Mouse (Mus musculus) stomach, postnatal 0 days (tissue): ENCODE results near the gene Nudt22. TPM values are rescaled to one million over a fixed set of nuclear protein-coding genes. Genes with fewer than 3 reads are reported as not detected.
A peak's percentile ranks its signal among the peaks of the same experiment; 100 is the strongest.

Experiments used
- ATAC-seq: fragments of 200-750 bp; cut with Nextera tagmentation; 2 replicates; pipeline ENCODE4 v1.8.0; 2017; ENCODE audit not compliant: low FRiP score, low TSS enrichment
- DNase-seq: peaks from one replicate; pipeline ENCODE4 v3.0.0-alpha.2; 2016; ENCODE audit warnings: low spot score
- H3K27ac ChIP-seq: fragments of 300-500 bp; sonication (generic); replicated peaks from 2 replicates; pipeline ENCODE4 v1.5.1; 2014; ENCODE audit warnings: mild to moderate bottlenecking, control low read depth
- H3K27me3 ChIP-seq: fragments of 300-500 bp; sonication (generic); 2 replicates; pipeline ENCODE4 v1.6.1; 2014; ENCODE audit warnings: low read length; ENCODE audit not compliant: control insufficient read depth, insufficient read depth
- H3K36me3 ChIP-seq: fragments of 300-500 bp; sonication (generic); 2 replicates; pipeline ENCODE4 v1.6.1; 2014; ENCODE audit warnings: low read length, mixed read lengths; ENCODE audit not compliant: control insufficient read depth, insufficient read depth
- H3K4me1 ChIP-seq: fragments of 300-500 bp; sonication (generic); replicated peaks from 2 replicates; pipeline ENCODE4 v1.6.1; 2014; ENCODE audit warnings: antibody characterized with exemption; ENCODE audit not compliant: control insufficient read depth, insufficient read depth
- H3K4me2 ChIP-seq: fragments of 300-500 bp; sonication (generic); replicated peaks from 2 replicates; pipeline ENCODE4 v1.6.1; 2014; ENCODE audit warnings: low read depth, mild to moderate bottlenecking, control low read depth, moderate library complexity
- H3K4me3 ChIP-seq: fragments of 300-500 bp; sonication (generic); 2 replicates; pipeline ENCODE4 v1.5.1; 2014; ENCODE audit warnings: low read depth, low read length, control low read depth
- H3K9ac ChIP-seq: fragments of 300-500 bp; sonication (generic); 2 replicates; pipeline ENCODE4 v1.6.1; 2014; ENCODE audit warnings: mild to moderate bottlenecking, low read length, control low read depth, mixed read lengths
- H3K9me3 ChIP-seq: fragments of 300-500 bp; sonication (generic); 2 replicates; pipeline ENCODE4 v1.6.1; 2016; ENCODE audit warnings: low read length; ENCODE audit not compliant: control insufficient read depth
- CTCF ChIP-seq: IDR thresholded peaks from 2 replicates; pipeline ENCODE4 v1.5.1; 2016; ENCODE audit warnings: antibody characterized with exemption, low read depth, mild to moderate bottlenecking, moderate library complexity
- EP300 ChIP-seq: optimal IDR thresholded peaks from 2 replicates; pipeline ENCODE3; 2016; ENCODE audit warnings: antibody characterized with exemption
- WGBS: fragments of 180-500 bp; shearing (Covaris S2); extraction: QIAGEN DNeasy Blood & Tissue Kit; methylation state at CpG from one replicate; pipeline ENCODE4 v1.1.7; 2014; 5-methylcytosine and 5-hydroxymethylcytosine counted together
- polyA plus RNA-seq: library from polyadenylated mRNA; unstranded; fragments of >200 nt; fragmentation: Nextera tagmentation; extraction: Ambion mirVana; gene quantifications from 2 replicates; pipeline ENCODE4 v1.2.1, GENCODE M21; 2015

Gene Nudt22
- polyA plus RNA-seq, 1 experiment from 2014 or later = 21.1 TPM

DNA sequence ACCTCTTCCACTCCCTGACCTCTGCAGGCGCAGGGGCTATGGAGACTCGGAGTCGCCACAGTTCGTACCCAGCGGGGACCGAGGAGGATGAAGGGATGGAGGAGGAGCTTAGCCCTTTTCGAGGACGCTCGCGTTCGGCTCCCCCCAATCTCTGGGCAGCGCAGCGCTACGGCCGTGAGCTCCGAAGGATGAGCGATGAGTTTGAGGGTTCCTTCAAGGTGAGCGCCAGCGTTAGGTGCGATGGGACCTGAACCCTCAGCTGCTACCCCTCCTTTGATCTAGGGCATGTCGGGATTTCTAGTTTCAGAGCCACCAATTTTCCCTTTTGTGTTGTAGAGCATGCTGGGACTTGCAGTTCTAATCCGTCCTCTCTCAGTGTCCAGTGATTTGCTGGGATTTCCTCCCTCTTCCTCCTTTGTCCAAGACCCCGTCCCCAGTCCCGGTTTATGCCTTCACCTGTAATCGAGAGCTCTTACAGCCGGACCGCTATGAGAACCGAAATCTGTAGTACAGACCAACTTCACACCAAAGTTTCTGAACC, 45.2 kb downstream of the Nudt22 start:
- peak overlapping the region; percentile 94 for H3K27ac ChIP-seq
- peak overlapping the region; percentile 89 for H3K4me2 ChIP-seq
- no peak for ATAC-seq

GRCm38 (mm10) chr19:6949951-6950350, 46.0 kb downstream of the Nudt22 start:
- peak overlapping the region; percentile 24; the same call in 1 of the 2 replicates for H3K27ac ChIP-seq
- peak overlapping the region; percentile 65 for H3K4me3 ChIP-seq
- H3K9ac ChIP-seq = no peak overlapping the region; the same call in 1 of the 2 replicates
- no peaks in the 10 kb centered on the region for H3K27me3 ChIP-seq
- H3K4me1 ChIP-seq = peaks cover 6% of the 10 kb centered on the region; the same call in 1 of the 2 replicates
- peaks cover 5% of the 10 kb centered on the region; the same call in 1 of the 2 replicates for H3K36me3 ChIP-seq
- ATAC-seq (no peak), DNase-seq (no peak)
- TF ChIP-seq CTCF (no peak), EP300 (no peak)
- H3K9me3 ChIP-seq = no peaks in the 10 kb centered on the region
- H3K4me2 ChIP-seq = peak overlapping the region; percentile 89
- WGBS = 48% methylated on average over 5 of the region's 5 CpGs

More for the DNA sequence above, 45.2 kb downstream of the Nudt22 start:
- peak overlapping the region; percentile 65 for H3K4me3 ChIP-seq
- peaks cover 6% of the 10 kb centered on the region; the same call in 1 of the 2 replicates for H3K4me1 ChIP-seq
- H3K9ac ChIP-seq = peak overlapping the region; percentile 79
- DNase-seq = peak; percentile 63
- no peaks in the 10 kb centered on the region for H3K27me3 ChIP-seq
- H3K9me3 ChIP-seq = no peaks in the 10 kb centered on the region
- H3K36me3 ChIP-seq = peaks cover 10% of the 10 kb centered on the region
- WGBS = under 1% methylated on average over 28 of the region's 28 CpGs
- TF ChIP-seq CTCF (no peak), EP300 (no peak)

GRCm38 (mm10) chr19:6949532-6949931, 46.4 kb downstream of the Nudt22 start:
- ATAC-seq = no peak
- Histone ChIP-seq H3K4me3 (no peak overlapping the region), H3K4me1 (peaks cover 6% of the 10 kb centered on the region; the same call in 1 of the 2 replicates), H3K27ac (peak overlapping the region; percentile 24; the same call in 1 of the 2 replicates), H3K9ac (no peak overlapping the region; the same call in 1 of the 2 replicates), H3K9me3 (no peaks in the 10 kb centered on the region), H3K4me2 (no peak overlapping the region), H3K27me3 (no peaks in the 10 kb centered on the region), H3K36me3 (peaks cover 4% of the 10 kb centered on the region; the same call in 1 of the 2 replicates)
- DNase-seq = no peak
- 79% methylated on average over 5 of the region's 5 CpGs for WGBS
- TF ChIP-seq EP300 (no peak), CTCF (no peak)

- WGBS = 72% methylated on average over 4 of the region's 4 CpGs
- no peak for TF ChIP-seq CTCF
- TF ChIP-seq EP300 = no peak
- no peak overlapping the region for H3K9ac ChIP-seq
Observed at GRCm38 (mm10) chr19:6948186-6948585, 47.7 kb downstream of the Nudt22 start.

DNA sequence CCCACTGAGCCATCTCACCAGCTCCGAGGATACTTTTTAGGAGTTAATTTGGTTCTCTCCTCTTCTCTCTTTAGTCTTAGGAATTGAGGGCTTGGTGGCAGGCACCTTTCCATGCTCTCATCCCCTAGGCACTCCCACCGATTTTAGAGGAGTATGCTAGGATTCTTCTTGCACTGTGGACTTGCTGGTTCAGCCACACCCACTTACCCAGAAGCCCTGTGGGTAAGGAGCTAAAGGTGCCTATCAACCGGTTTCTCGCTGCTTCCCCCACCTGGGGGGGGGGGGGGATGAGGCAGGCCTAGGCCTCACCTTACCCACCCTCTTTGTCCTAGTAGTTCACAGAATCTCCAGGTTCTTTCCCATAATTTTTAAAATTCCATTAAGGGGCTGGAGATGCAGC, 48.2 kb downstream of the Nudt22 start:
- 48% methylated on average over 4 of the region's 4 CpGs for WGBS
- peaks cover 2% of the 10 kb centered on the region; the same call in 1 of the 2 replicates for H3K36me3 ChIP-seq
- H3K4me3 ChIP-seq = no peak overlapping the region
- no peak overlapping the region for H3K27ac ChIP-seq
- ATAC-seq (no peak), DNase-seq (no peak)
- no peaks in the 10 kb centered on the region for H3K9me3 ChIP-seq
- H3K27me3 ChIP-seq = no peaks in the 10 kb centered on the region
- TF ChIP-seq EP300 = no peak
- TF ChIP-seq CTCF = no peak
- no peak overlapping the region for H3K9ac ChIP-seq
- H3K4me1 ChIP-seq = peaks cover 2% of the 10 kb centered on the region; the same call in 1 of the 2 replicates
- no peak overlapping the region for H3K4me2 ChIP-seq

More at GRCm38 (mm10) chr19:6948186-6948585, 47.7 kb downstream of the Nudt22 start:
- Histone ChIP-seq H3K4me2 (no peak overlapping the region), H3K9me3 (no peaks in the 10 kb centered on the region), H3K27ac (no peak overlapping the region), H3K27me3 (no peaks in the 10 kb centered on the region), H3K4me3 (no peak overlapping the region), H3K36me3 (peaks cover 2% of the 10 kb centered on the region; the same call in 1 of the 2 replicates), H3K4me1 (peaks cover 6% of the 10 kb centered on the region; the same call in 1 of the 2 replicates)
- ATAC-seq (no peak), DNase-seq (no peak)

- DNase-seq (no peak), ATAC-seq (no peak)
- peaks cover 5% of the 10 kb centered on the region; the same call in 1 of the 2 replicates for H3K4me1 ChIP-seq
- H3K27me3 ChIP-seq = no peaks in the 10 kb centered on the region
- no peak overlapping the region for H3K4me3 ChIP-seq
- no peak overlapping the region for H3K9ac ChIP-seq
- peaks cover 2% of the 10 kb centered on the region; the same call in 1 of the 2 replicates for H3K36me3 ChIP-seq
- H3K27ac ChIP-seq = no peak overlapping the region
- no peaks in the 10 kb centered on the region for H3K9me3 ChIP-seq
- H3K4me2 ChIP-seq = no peak overlapping the region
- no peak for TF ChIP-seq CTCF
- TF ChIP-seq EP300 = no peak
- WGBS = 93% methylated on average over 6 of the region's 6 CpGs
Observed at GRCm38 (mm10) chr19:6943709-6944108, 52.2 kb downstream of the Nudt22 start.

Other genes with a start within 250 kb of the Nudt22 start
- gene Rps6ka4, start 155.5 kb downstream of the Nudt22 start, polyA plus RNA-seq = 34.7 and 34.9 TPM in 2 replicates
- gene Ccdc88b, start 137.9 kb downstream of the Nudt22 start, polyA plus RNA-seq = 0.34 and 0.45 TPM in 2 replicates
- 75.8 and 85.9 TPM in 2 replicates for gene Trmt112, start 86.4 kb downstream of the Nudt22 start, polyA plus RNA-seq
- gene Prdx5, start 86.0 kb downstream of the Nudt22 start, polyA plus RNA-seq = 537 and 559 TPM in 2 replicates
- 20.4 and 20.8 TPM in 2 replicates for gene Esrra, start 74.3 kb downstream of the Nudt22 start, polyA plus RNA-seq
- gene Catsperz, start 70.7 kb downstream of the Nudt22 start, polyA plus RNA-seq = 3.7 and 4.5 TPM in 2 replicates
- 0.75 and 0.98 TPM in 2 replicates for gene Kcnk4, start 61.6 kb downstream of the Nudt22 start, polyA plus RNA-seq
- 79.0 and 82.8 TPM in 2 replicates for gene Bad, start 54.3 kb downstream of the Nudt22 start, polyA plus RNA-seq
- 24.7 and 28.7 TPM in 2 replicates for gene Gpr137, start 53.6 kb downstream of the Nudt22 start, polyA plus RNA-seq
- gene Ppp1r14b, start 21.1 kb downstream of the Nudt22 start, polyA plus RNA-seq = 143 and 148 TPM in 2 replicates
- gene Plcb3, start 19.6 kb downstream of the Nudt22 start, polyA plus RNA-seq = 30.0 and 33.2 TPM in 2 replicates
- gene Fkbp2, start 15.6 kb downstream of the Nudt22 start, polyA plus RNA-seq = 130 and 134 TPM in 2 replicates
- gene Vegfb, start 8.5 kb downstream of the Nudt22 start, polyA plus RNA-seq = 26.2 and 28.0 TPM in 2 replicates
- 33.0 and 37.2 TPM in 2 replicates for gene Dnajc4, start 3.5 kb downstream of the Nudt22 start, polyA plus RNA-seq
- 10.0 and 10.1 TPM in 2 replicates for gene Trpt1, start within 50 bp of the Nudt22 start, polyA plus RNA-seq
- 7.6 and 8.1 TPM in 2 replicates for gene Fermt3, start 23.4 kb upstream of the Nudt22 start, polyA plus RNA-seq
- 67.9 and 69.7 TPM in 2 replicates for gene Stip1, start 43.9 kb upstream of the Nudt22 start, polyA plus RNA-seq
- 16.8 and 20.5 TPM in 2 replicates for gene Macrod1, start 60.7 kb upstream of the Nudt22 start, polyA plus RNA-seq
- 1.1 and 1.6 TPM in 2 replicates for gene Flrt1, start 109.6 kb upstream of the Nudt22 start, polyA plus RNA-seq
- 121 and 126 TPM in 2 replicates for gene Otub1, start 210.2 kb upstream of the Nudt22 start, polyA plus RNA-seq
- 1,651 and 1,766 TPM in 2 replicates for gene Cox8a, start 221.5 kb upstream of the Nudt22 start, polyA plus RNA-seq
- 20.1 and 20.5 TPM in 2 replicates for gene Naa40, start 245.1 kb upstream of the Nudt22 start, polyA plus RNA-seq